Mouse (Mus musculus) adrenal gland, postnatal 4 days (tissue): ENCODE measurements around the gene Dnph1. TPM values are rescaled to one million over a fixed set of nuclear protein-coding genes. Genes with fewer than 3 reads are reported as not detected.

Experiments used
- total RNA-seq, 2 experiments: library from RNA; stranded (reverse); gene quantifications; 2 replicates each; pipeline ENCODE4 v1.2.3; 2021

Gene Dnph1
- total RNA-seq, 2 experiments from 2014 or later, result 9.2 to 9.3 TPM

Other genes with a start within 250 kb of the Dnph1 start
- 100 to 1,000 TPM; 101 to 108 TPM for gene Polr1c, start 248.7 kb upstream of the Dnph1 start, total RNA-seq
- gene Yipf3, start 248.6 kb upstream of the Dnph1 start, total RNA-seq, result 100 to 1,000 TPM; 137 to 139 TPM
- 1 to 10 TPM; 6.3 to 7.3 TPM for gene Lrrc73, start 243.2 kb upstream of the Dnph1 start, total RNA-seq
- gene Tjap1, start 213.7 kb upstream of the Dnph1 start, total RNA-seq, result 10 to 100 TPM; 68.8 to 75.3 TPM
- 1 to 10 TPM in 1 of 2 experiments, under 1 TPM in 1; 0.54 to 1.7 TPM for gene Dlk2, start 199.3 kb upstream of the Dnph1 start, total RNA-seq
- 10 to 100 TPM; 13.8 to 14.1 TPM for gene Abcc10, start 168.4 kb upstream of the Dnph1 start, total RNA-seq
- gene Zfp318, start 113.0 kb upstream of the Dnph1 start, total RNA-seq, result 10 to 100 TPM; 39.6 to 40.9 TPM
- gene Crip3, start 67.8 kb upstream of the Dnph1 start, total RNA-seq, result 1 to 10 TPM; 1.6 to 2.0 TPM
- 1 to 10 TPM in 1 of 2 experiments, under 1 TPM in 1; 0.14 to 4.0 TPM for gene Slc22a7, start 58.3 kb upstream of the Dnph1 start, total RNA-seq
- 1 to 10 TPM; 2.4 to 3.7 TPM for gene Ttbk1, start 9.0 kb upstream of the Dnph1 start, total RNA-seq
- 10 to 100 TPM; 26.2 to 26.6 TPM for gene Cul9, start 49.7 kb downstream of the Dnph1 start, total RNA-seq
- 10 to 100 TPM; 35.4 to 36.8 TPM for gene Srf, start 59.5 kb downstream of the Dnph1 start, total RNA-seq
- 10 to 100 TPM; 42.2 to 54.1 TPM for gene Ptk7, start 132.8 kb downstream of the Dnph1 start, total RNA-seq
- 10 to 100 TPM; 33.5 to 34.3 TPM for gene Klc4, start 149.3 kb downstream of the Dnph1 start, total RNA-seq
- 100 to 1,000 TPM; 109 to 135 TPM for gene Mrpl2, start 149.5 kb downstream of the Dnph1 start, total RNA-seq
- 10 to 100 TPM; 88.3 to 97.5 TPM for gene Cul7, start 153.6 kb downstream of the Dnph1 start, total RNA-seq
- gene Rrp36, start 177.6 kb downstream of the Dnph1 start, total RNA-seq, result 10 to 100 TPM; 25.2 to 26.9 TPM
- gene Mea1, start 182.1 kb downstream of the Dnph1 start, total RNA-seq, result 10 to 100 TPM; 83.2 to 87.1 TPM
- 100 to 1,000 TPM; 102 to 107 TPM for gene Klhdc3, start 184.2 kb downstream of the Dnph1 start, total RNA-seq
- 10 to 100 TPM; 57.7 to 60.1 TPM for gene Ppp2r5d, start 208.4 kb downstream of the Dnph1 start, total RNA-seq
- 10 to 100 TPM; 49.1 to 49.4 TPM for gene Pex6, start 214.8 kb downstream of the Dnph1 start, total RNA-seq
- gene Gnmt, start 232.5 kb downstream of the Dnph1 start, total RNA-seq, result 10 to 100 TPM in 1 of 2 experiments, 1 to 10 TPM in 1; 1.8 to 15.4 TPM